Mouse (Mus musculus) kidney, adult 11 months (tissue): ENCODE data around the gene Sectm1a.

Experiments used
- DNase-seq: peaks from one replicate; pipeline ENCODE4 v3.0.0; 2022

The Sectm1a gene

DNA sequence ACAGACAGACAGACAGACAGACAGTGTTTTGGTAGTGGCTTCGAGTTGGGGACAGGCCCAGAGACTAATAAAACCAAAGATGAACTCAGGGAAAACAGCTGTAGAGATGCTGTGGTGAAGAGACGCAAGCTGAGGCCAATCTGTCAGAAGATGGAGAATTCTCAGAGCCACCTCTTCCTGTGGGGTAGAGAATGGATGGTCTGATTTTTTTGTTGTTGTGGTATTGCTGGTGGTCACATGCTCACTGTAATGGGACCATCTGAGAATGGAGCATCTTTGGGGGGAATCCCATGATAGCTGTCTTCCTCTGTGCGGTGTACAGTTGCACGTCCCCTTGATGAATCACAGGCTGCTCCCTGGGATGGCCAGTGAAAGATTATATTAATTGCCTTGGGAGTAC lies 38.5 kb downstream of the Sectm1a start:
- DNase-seq, result no peak

DNA sequence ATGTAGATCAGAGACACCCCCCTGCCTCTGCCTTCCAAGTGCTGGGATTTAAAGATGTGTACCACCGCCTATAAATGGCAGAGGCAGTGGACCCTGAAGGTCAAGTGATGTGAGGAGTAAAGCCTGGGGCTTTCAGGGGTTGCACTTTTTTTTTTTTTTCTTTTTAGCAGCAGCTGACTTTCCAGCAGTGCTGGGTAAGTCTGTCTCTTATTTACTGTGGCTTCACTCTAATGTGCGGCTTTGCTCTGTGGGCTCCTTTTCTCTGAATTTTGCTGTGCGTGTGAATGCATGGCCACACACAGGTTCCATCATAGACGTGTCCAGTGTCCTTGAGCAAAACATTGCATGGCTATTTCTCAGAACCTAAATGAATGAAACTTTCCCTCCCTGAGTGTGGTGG lies 39.4 kb downstream of the Sectm1a start:
- no peak for DNase-seq

DNA sequence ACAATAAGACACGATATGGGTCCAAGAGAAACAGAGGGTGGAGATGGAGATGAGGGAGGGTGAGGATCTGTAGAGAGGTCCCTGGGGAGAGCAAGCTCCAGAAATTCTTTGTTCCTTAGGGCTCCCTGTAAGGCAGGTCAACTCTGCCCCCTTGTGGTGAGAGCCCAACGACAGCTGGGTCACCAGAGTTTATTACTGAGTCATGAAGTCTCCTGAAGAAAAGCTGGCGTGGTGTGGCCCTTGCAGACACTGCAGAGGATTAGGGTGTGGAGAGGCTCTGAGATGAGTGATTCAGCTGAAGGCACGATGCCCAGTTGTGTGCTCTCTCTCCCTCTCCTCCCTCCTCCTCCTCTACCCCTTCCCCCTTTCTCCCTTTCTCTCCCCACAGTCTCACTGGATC lies 39.8 kb downstream of the Sectm1a start:
- peak; percentile 67 for DNase-seq

DNA sequence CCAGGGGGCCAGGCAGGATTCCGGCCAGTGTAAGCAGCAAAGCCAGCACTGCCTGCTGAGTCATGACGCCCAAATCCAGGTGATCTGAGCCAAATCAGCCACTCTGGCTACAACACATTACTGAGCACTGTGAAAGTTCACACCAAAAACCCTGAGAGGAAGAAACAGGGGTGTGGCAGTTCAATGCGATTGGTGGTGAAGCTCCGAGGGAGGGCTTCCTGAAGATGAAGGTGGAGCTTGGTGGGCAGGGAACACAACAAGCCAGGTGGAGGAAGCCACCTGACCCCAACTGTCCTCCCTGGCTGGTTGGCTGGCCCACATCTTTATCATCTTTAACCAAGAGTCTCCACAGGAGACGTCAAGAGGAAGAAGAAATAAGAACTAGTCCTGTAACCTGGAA lies 41.7 kb downstream of the Sectm1a start, which contains the start of gene Cd7:
Cd7 (minus strand) TSS at position 117 of the 400 bp plus-strand sequence.
- no peak for DNase-seq

DNA sequence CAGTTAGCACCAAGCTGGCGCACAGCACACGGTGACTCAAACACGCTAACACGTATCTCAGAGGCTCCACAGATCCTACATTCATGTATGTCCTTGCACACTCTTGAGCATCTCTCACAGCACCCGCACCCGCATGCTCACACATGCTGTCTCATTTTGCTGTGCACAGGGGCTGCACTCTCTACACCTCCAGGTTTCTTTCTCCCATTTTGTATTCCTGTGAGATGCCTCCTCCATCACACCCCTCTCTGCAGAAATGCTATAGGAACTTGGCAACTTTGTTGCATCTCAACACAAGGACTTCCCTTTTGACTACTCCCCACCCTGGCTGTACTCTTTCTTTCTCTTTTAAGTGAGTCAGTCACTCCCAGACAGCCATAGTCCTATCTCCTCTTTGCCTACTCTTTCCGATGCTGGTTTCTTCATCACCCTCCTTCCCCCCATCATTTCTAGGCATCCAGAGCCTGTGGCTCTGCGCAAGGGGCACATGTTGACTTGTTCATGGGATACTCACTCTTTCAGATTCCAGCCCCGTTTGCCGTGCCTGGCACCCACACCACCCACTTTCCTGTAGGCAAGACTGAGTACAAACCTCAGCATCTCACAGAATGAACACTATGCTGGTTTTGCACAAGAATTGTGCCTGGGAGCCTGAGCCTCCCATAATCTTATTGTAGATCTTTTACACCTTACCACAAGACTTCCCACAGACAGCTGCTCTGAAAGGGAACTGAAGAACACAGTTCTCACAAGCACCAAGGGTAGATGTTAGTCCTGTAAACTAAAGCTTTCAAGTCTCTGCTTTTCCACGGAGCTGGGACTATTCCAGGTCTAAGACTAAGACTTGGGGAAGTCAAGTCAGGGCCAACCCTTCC lies 42.4 kb downstream of the Sectm1a start:
- DNase-seq, result no peak

DNA sequence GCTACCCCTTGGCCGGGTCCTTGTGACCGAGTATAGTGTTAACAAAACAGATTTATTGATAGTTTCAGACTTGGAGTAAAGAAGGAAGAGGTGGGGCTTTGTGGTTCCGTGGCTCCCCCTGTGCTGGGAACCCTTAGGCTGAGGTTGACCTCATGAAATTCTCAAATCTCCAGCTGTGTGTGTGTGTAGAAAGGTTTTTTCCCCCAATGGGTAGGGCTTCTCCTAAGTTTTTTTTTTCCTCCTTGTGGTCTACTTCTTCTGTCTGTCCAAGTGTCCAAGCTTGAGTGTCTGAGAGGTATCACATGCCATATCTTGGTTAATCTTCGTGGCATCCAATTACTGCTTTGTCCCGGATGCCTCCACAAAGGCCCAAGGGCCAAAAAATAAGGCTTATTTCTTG lies 47.9 kb downstream of the Sectm1a start:
- no peak for DNase-seq

DNA sequence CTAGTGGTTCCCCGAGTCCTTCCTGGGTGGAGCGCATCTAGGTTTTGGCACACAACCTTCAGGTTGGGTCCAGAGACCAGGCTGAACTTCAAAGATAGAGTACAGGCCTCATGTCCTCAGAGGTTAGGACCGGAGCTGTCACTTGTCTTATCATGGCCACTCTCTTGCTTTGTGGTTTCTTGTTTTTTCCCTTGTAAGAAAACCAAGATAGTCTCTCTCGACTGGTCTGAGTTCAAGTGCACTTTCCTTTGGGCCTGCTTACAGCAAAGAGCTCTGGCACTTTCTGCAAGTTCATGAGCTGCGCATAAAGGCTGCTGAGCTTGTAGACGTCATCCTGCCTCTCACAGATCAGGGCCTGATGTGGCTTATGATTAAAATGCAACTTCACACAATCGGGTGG lies 53.8 kb downstream of the Sectm1a start:
- no peak for DNase-seq

DNA sequence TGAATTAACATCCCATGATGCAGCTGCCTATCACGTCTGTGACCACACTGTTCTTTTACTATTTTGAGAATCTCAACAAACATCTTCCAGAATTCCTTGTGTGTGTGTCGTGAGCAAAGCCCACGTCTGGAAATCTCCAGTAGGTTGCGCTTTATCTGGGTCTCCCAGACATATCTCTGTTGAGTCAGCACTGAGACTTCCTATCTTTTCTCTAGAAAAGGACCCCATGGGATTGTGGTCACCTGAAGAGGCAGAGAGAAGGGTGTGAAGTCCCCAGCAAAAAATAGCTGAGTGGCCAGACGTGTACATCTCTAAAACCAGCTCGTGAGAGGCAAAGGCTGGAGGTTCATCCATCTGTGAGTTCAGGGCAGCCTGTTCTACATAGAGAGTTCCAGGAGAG lies 56.9 kb downstream of the Sectm1a start:
- DNase-seq, result no peak

DNA sequence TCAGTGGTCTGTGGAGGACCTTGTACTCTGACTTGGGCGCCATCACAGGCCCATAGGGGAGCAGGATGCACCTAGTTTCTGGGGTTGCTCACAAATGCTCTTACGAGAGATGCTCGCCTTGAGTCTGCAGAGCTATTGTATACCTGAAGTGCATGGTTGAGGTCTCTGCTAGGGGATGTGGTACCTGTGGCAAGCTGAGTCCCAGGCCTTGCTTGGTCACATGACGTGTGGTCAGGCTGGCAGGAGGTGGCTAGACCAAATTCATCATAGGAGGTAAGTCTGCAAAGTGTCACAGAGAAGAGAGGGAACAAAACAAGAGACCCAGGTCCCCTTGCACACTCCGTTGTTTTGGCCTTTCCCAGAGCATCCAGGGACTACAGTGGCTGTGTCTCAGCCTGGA lies 61.5 kb downstream of the Sectm1a start:
- no peak for DNase-seq

DNA sequence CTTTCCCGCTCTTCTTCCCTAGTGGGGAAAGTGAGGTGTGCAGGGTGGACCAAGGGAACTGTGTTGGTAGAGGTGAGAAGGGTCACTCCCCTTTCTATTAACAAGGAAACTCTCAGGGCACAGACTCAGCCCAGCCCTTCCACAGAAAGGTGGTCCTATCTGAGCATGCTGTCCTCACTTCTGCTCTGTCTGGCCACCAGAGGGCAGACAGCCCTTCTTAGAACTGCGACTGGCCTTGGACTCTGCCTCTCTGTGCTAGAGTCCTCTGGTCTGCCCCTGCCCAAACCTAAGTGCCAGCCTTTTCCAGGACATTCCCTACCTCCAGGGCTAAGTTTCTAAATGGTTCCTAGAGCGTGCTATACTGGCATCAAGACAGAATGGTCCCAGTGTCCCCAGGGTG lies 63.3 kb downstream of the Sectm1a start:
- peak; percentile 77 for DNase-seq
